Mouse (Mus musculus): Measurements from ENCODE around the gene Ldlrad2.
"Not testable (repeated sequence)": the region's sequence is repeated elsewhere in the genome, so short reads cannot be mapped to it uniquely, and the experiment has no call there.

Ldlrad2 gene

GRCm38 (mm10) chr4:137574469-137574868 lies at the start of gene Ldlrad2:
Ldlrad2 (minus strand) TSS chr4:137574569.
- no peak for DNase-seq (ENCODE audit: low read depth)

GRCm38 (mm10) chr4:137622847-137623246 lies 48.5 kb upstream of the Ldlrad2 start:
- no peak for DNase-seq (ENCODE audit: low read depth)

GRCm38 (mm10) chr4:137610256-137610655 lies 35.9 kb upstream of the Ldlrad2 start:
- no peak for DNase-seq (ENCODE audit: low read depth)

DNA sequence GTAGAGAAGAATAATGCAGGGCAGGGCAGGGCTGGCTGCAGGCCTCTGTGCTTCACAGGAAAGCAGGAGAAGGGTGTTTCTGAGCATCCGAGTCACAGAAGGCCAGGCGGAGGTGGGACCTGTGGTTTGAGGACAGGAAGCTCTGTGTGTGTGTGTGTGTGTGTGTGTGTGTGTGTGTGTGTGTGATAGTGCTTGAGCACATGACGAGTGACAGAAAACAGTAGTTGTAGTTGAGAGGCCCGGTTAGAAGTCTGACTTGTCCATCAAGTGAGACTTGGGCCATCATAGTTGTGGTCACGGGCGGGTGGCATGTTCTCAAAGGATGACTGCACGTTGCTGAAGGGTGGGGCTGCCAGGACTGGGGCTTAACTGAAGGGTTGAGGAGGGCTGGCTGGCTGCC lies 35.3 kb upstream of the Ldlrad2 start:
- DNase-seq (ENCODE audit: low read depth) = no peak

DNA sequence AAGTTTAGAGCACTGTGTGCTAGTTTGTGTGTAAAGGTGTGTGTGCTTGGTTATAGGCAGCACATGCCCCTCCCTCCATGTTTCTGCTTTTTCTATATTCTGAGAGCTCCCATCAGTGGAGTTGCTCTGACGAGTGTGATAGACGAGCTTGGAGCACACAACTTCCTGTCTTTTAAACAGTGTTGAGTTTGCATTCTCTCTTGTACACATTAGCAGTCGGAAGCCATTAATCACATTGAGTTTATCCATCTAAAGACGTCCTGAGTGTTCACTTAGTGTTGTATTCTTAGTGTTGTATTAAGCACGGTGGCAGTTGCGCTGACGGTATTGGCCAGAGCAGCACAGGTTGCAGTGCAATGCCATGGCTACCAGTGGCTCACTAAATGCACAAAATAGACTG lies 34.9 kb upstream of the Ldlrad2 start:
- DNase-seq (ENCODE audit: low read depth) = no peak

DNA sequence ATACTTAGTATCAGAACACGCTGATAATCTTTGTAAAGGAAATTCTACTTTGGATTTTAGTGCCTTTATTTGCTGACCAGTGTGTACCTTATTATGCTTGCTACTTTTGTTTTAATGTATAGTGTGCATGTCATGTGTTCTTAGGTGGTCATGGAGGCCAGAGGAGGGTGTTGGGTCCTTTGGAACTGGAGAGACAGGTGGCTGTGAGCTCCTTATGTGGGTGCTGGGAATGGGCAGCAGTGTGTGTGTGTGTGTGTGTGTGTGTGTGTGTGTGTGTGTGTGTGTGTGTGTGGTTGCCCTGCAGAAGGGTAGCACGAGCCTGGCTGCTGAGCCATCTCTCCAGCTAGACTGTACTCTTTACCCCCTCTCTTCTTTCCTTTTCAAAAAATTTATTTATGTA lies 32.7 kb upstream of the Ldlrad2 start:
- no peak for DNase-seq (ENCODE audit: low read depth)

- no peak for DNase-seq (ENCODE audit: low read depth)
These were observed 29.2 kb upstream of the Ldlrad2 start for GRCm38 (mm10) chr4:137603449-137604171.

- no peak for DNase-seq (ENCODE audit: low read depth)
These were observed 24.2 kb upstream of the Ldlrad2 start for GRCm38 (mm10) chr4:137598577-137598976.

DNA sequence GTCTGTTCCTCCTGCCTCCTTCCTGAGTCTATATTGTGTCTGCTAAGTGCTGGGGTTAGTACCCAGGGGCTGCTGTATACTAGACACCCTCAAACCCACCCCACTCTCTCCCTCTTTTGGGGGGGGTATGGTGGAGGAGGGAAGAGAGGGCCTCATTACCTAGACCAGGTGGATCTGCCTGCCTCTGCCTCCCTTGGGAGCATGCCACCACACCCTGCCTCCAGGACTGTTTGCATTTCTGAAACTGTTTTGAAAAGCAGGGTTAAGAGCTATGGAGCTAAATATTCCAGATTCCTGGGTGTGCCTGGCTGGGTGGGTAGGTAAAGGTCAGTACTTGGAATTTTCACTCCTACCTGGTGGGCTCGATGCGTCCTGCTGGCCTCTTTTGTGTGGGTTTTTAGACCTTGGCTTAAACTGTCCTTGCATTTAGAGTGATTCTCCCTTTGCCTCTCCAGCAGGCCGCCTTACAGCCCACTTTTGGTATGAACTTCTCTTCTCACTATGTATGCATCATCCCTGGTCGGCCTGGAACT lies 22.8 kb upstream of the Ldlrad2 start:
- DNase-seq (ENCODE audit: low read depth) = no peak

DNA sequence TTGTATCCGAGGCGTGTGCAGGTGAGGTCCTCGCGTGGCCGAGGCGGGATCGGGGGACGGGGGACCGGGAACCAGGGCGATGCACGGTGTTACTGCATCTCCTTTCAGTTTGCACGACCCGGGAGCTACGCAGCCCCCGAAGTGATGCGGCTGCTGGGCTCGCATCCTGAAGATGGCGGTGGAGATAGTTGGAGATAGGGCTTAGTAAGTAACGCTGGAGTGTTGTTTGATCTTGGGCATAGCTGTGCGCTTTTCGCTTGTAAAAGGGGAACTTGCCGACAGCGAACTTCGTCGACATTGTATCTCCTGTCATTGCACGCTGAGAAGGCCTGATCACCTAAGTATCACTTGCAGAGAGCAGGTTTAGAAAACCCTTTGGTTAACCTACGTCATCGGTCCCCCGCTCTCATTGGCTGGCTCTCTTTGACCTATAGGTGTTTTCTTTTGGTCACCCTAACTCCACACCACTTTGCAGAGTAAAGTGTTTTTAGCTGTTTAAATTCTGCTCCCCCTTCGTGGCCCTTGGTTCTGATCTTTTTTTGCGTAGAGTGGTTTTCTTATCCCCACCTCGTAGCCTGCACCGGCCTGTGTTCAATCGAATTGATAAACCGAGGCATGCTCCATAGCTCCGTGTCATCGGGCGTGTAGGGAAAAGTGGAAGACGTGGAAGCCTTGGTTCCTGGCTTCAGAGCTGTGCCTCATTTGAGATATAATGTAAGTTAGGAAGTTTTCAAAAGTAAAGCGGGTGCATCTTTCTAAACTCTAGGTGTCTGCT lies 20.3 kb upstream of the Ldlrad2 start:
- peak; percentile 70 for DNase-seq (ENCODE audit: low read depth)

- peak; percentile 97 for DNase-seq (ENCODE audit: low read depth)
These were observed 19.5 kb upstream of the Ldlrad2 start, which contains the start of gene Usp48 for GRCm38 (mm10) chr4:137593601-137594495. Usp48 (plus strand) TSS chr4:137593755.

- DNase-seq (ENCODE audit: low read depth) = no peak
These were observed 16.6 kb upstream of the Ldlrad2 start for GRCm38 (mm10) chr4:137590961-137591360.

- DNase-seq (ENCODE audit: low read depth) = no peak
These were observed 15.2 kb upstream of the Ldlrad2 start for GRCm38 (mm10) chr4:137589586-137589985.

- DNase-seq (ENCODE audit: low read depth) = not testable (repeated sequence)
These were observed 14.7 kb upstream of the Ldlrad2 start for GRCm38 (mm10) chr4:137589095-137589494.

DNA sequence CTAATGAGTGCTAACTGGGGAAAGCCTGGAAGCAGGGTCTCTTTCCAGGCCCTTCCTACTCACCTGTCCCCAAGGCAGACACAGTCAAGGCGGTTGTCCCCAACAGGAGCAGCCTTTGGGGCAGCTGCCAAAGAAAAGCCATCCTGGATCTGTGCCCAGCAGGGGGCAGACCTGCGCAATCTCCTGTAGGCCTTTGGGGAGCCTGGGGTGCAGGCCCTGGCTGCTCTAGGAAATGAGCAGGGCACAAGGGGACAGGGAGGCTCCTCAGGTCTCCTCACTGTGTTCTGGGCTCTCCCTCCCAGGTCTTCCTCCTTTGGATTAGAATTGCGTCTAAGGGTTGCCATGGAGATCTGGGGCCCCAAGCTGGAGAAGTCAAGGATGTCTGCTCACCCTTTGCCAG lies 7.4 kb upstream of the Ldlrad2 start:
- DNase-seq (ENCODE audit: low read depth) = no peak

DNA sequence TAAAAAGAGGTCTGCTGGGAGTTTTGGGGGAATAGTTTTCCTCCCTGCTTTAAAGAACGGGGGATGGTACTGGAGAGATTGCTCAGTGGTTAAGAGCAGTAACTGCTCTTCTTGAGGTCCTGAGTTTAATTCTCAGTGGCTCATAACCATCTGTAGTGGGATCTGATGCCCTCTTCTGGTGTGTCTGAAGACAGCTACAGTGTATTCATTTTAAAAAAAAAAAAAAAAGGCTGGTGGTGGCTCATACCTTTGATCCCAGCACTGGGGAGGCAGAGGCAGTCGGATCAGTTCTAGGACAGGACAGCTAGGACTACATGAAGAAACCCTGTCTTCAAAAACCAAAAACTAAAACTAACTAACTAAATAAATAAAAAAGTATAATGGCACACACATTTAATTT lies 5.9 kb upstream of the Ldlrad2 start:
- no peak for DNase-seq (ENCODE audit: low read depth)

GRCm38 (mm10) chr4:137579789-137580188 lies 5.4 kb upstream of the Ldlrad2 start:
- no peak for DNase-seq (ENCODE audit: low read depth)

- DNase-seq (ENCODE audit: low read depth) = no peak
These were observed 3.9 kb upstream of the Ldlrad2 start for GRCm38 (mm10) chr4:137578181-137578845.

- DNase-seq (ENCODE audit: low read depth) = no peak
These were observed 3.1 kb upstream of the Ldlrad2 start for GRCm38 (mm10) chr4:137577486-137577885.

- no peak for DNase-seq (ENCODE audit: low read depth)
These were observed 4.5 kb downstream of the Ldlrad2 start for GRCm38 (mm10) chr4:137569873-137570272.

DNA sequence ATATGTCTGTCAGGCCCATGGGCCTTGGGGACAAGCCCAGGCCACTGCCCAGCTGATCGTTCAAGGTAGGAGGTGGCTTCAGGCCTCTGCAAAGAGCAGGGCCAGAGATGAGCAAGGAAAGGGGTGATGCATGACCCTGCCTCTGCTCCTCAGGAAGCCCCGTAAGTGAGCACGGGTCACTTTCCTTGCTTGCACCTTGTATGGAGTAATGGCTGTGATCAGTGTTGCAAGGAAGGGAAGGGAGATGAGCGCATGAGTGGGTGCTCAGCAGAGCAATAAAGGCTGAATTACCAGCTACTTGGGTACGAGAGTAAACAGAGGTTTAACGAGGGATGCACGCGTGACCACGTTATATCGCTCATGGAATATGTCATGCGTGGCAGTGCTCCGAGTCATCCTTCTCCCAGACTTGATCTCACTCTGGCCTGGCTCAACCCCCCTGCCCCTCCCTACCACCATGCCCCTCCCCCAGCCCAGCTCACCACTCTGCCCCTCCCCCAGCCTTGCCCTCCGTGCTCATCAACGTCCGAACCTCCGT lies 17.6 kb downstream of the Ldlrad2 start:
- DNase-seq (ENCODE audit: low read depth) = no peak
